Mouse (Mus musculus): Measurements from ENCODE around the gene Gm49425.
"Not testable (repeated sequence)": the region's sequence is repeated elsewhere in the genome, so short reads cannot be mapped to it uniquely, and the experiment has no call there.

Gene Gm49425

GRCm38 (mm10) chr15:101517161-101517560, at the start of gene Gm49425:
Gm49425 (minus strand) TSS chr15:101517261.
- not testable (repeated sequence) for DNase-seq (ENCODE audit: extremely low spot score, low spot score)

GRCm38 (mm10) chr15:101562850-101563249, 45.8 kb upstream of the Gm49425 start, which contains the start of gene Krt90:
Krt90 (minus strand) TSS chr15:101562950.
- DNase-seq (ENCODE audit: extremely low spot score, low spot score): no peak

- DNase-seq (ENCODE audit: extremely low spot score, low spot score): peak; percentile 71
These were observed 41.1 kb upstream of the Gm49425 start for GRCm38 (mm10) chr15:101558034-101558646.

GRCm38 (mm10) chr15:101553169-101553568, 36.1 kb upstream of the Gm49425 start:
- DNase-seq (ENCODE audit: extremely low spot score, low spot score): peak; percentile 45

- DNase-seq (ENCODE audit: extremely low spot score, low spot score): no peak
These were observed 35.1 kb upstream of the Gm49425 start for GRCm38 (mm10) chr15:101552188-101552587.

GRCm38 (mm10) chr15:101550567-101550966, 33.5 kb upstream of the Gm49425 start, which contains the start of gene Krt82:
Krt82 (minus strand) TSS chr15:101550667.
- no peak for DNase-seq (ENCODE audit: extremely low spot score, low spot score)

GRCm38 (mm10) chr15:101544478-101544877, 27.4 kb upstream of the Gm49425 start:
- DNase-seq (ENCODE audit: extremely low spot score, low spot score): no peak

- DNase-seq (ENCODE audit: extremely low spot score, low spot score): no peak
These were observed 25.5 kb upstream of the Gm49425 start for GRCm38 (mm10) chr15:101542543-101542942.

GRCm38 (mm10) chr15:101538580-101538900, 21.5 kb upstream of the Gm49425 start:
- no peak for DNase-seq (ENCODE audit: extremely low spot score, low spot score)

GRCm38 (mm10) chr15:101537864-101538579, 21.0 kb upstream of the Gm49425 start:
- no peak for DNase-seq (ENCODE audit: extremely low spot score, low spot score)

- no peak for DNase-seq (ENCODE audit: extremely low spot score, low spot score)
These were observed 19.2 kb upstream of the Gm49425 start for GRCm38 (mm10) chr15:101536054-101536850.

- DNase-seq (ENCODE audit: extremely low spot score, low spot score): no peak
These were observed 15.7 kb upstream of the Gm49425 start, which contains the start of gene Krt84 for GRCm38 (mm10) chr15:101532720-101533119. Krt84 (minus strand) TSS chr15:101532820.

GRCm38 (mm10) chr15:101522556-101523232, 5.6 kb upstream of the Gm49425 start:
- DNase-seq (ENCODE audit: extremely low spot score, low spot score): no peak

GRCm38 (mm10) chr15:101519792-101520191, 2.7 kb upstream of the Gm49425 start:
- peak; percentile 74 for DNase-seq (ENCODE audit: extremely low spot score, low spot score)

GRCm38 (mm10) chr15:101508247-101508646, 8.8 kb downstream of the Gm49425 start:
- no peak for DNase-seq (ENCODE audit: extremely low spot score, low spot score)

GRCm38 (mm10) chr15:101506896-101507758, 9.9 kb downstream of the Gm49425 start:
- DNase-seq (ENCODE audit: extremely low spot score, low spot score): no peak

- no peak for DNase-seq (ENCODE audit: extremely low spot score, low spot score)
These were observed 19.9 kb downstream of the Gm49425 start for GRCm38 (mm10) chr15:101497181-101497580.

GRCm38 (mm10) chr15:101495266-101495665, 21.8 kb downstream of the Gm49425 start:
- DNase-seq (ENCODE audit: extremely low spot score, low spot score): no peak

GRCm38 (mm10) chr15:101494203-101494602, 22.9 kb downstream of the Gm49425 start:
- DNase-seq (ENCODE audit: extremely low spot score, low spot score): no peak

GRCm38 (mm10) chr15:101493713-101494112, 23.3 kb downstream of the Gm49425 start:
- no peak for DNase-seq (ENCODE audit: extremely low spot score, low spot score)
